Mouse (Mus musculus): ENCODE results near the gene Ube2d3.

GRCm38 (mm10) chr3:135411056-135411455 lies 26.9 kb upstream of the Ube2d3 start:
- no peak for TF ChIP-seq POLR2A (IDR thresholded peaks at IDR 0.05; ENCODE audit: low read depth, low read length)
- no peak for TF ChIP-seq CTCF (IDR thresholded peaks at IDR 0.05; ENCODE audit: extremely low read depth, insufficient read depth, insufficient read length, insufficient replicate concordance)
